Mouse (Mus musculus): ENCODE data around the gene Vamp1.
"Not testable (repeated sequence)": the region's sequence is repeated elsewhere in the genome, so short reads cannot be mapped to it uniquely, and the experiment has no call there.

The Vamp1 gene

DNA sequence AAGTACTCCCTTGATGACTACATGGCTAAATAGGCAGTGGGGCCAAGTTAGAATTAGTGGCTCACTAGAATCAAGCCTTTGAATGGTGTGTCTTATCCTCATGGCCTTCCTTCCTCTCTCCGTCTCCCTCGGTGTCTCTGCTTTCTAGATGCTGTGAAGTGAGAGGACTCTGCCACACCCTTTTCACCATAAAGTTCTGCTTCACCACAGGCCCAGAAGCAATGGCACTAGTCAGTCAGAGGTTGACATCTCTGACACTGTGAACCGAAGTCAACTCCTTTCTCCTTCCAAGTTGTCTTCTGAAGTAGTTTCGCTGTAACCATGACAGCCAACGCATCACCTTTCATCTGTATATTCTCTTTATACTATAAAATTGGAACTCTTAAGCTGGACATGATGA, 24.2 kb downstream of the Vamp1 start:
- ATAC-seq (ENCODE audit: insufficient number of reproducible peaks, low FRiP score, low TSS enrichment) = no peak

DNA sequence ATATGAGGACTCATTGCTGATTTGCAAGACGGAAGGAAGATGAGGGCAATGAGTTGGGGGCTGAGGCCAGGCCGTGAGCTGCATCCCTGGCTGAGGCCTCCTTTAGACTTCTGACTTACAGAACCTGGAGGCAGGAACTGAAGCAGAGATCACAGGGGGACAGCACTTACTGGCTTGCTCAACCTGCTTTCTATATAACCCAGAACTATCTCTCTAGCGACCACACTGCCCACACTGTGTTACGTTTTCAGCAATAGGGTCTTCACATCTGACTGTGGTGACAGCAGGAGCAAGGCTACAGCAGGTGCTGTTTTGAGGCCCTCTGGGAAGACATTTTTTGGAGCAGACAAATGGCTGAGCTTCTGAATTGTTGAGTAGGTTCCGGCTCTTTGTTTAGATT, 25.3 kb downstream of the Vamp1 start:
- ATAC-seq (ENCODE audit: insufficient number of reproducible peaks, low FRiP score, low TSS enrichment) = no peak

DNA sequence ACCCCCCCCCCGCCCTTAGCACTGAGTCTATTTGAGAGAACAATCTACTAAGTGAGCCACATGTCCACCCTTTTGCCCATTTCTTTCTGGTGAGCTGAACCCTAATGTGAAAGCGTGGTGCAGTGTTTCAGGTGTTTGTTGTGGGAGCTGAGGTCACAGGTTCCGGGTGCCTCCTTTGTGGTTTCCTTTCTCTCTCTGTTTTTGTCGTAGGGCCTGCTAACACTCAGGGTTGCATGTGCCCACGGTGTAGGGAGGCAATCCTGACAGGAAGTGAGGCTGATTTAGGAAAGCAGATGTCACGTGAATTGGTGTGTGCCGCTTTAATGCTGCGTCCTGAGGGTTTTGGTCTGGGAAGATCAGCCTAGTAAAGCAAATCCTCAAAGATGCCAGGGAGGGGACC, 26.2 kb downstream of the Vamp1 start:
- no peak for ATAC-seq (ENCODE audit: insufficient number of reproducible peaks, low FRiP score, low TSS enrichment)

DNA sequence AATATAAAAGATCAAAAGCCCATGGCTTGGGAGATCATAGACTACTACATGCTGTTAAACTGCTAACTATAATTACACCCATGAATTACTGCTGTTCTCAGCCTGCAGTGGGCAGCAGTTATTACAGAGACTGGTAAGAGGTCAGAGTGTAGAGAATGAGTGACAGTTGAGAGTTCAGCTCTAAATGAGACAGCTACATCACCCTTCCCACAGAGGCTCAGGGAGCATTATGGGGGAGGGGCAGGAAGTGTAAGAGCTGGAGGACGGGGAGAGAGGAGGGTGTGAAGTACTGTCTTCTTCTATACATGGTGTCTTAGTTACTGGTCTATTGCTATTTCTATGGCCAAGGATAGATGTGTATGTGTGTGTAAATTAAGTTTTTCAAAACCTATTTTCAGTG, 29.2 kb downstream of the Vamp1 start:
- ATAC-seq (ENCODE audit: insufficient number of reproducible peaks, low FRiP score, low TSS enrichment) = no peak

GRCm38 (mm10) chr6:125252285-125252684, 36.9 kb downstream of the Vamp1 start:
- no peak for ATAC-seq (ENCODE audit: insufficient number of reproducible peaks, low FRiP score, low TSS enrichment)

- no peak for ATAC-seq (ENCODE audit: insufficient number of reproducible peaks, low FRiP score, low TSS enrichment)
Observed at GRCm38 (mm10) chr6:125252711-125253110, 37.4 kb downstream of the Vamp1 start.

DNA sequence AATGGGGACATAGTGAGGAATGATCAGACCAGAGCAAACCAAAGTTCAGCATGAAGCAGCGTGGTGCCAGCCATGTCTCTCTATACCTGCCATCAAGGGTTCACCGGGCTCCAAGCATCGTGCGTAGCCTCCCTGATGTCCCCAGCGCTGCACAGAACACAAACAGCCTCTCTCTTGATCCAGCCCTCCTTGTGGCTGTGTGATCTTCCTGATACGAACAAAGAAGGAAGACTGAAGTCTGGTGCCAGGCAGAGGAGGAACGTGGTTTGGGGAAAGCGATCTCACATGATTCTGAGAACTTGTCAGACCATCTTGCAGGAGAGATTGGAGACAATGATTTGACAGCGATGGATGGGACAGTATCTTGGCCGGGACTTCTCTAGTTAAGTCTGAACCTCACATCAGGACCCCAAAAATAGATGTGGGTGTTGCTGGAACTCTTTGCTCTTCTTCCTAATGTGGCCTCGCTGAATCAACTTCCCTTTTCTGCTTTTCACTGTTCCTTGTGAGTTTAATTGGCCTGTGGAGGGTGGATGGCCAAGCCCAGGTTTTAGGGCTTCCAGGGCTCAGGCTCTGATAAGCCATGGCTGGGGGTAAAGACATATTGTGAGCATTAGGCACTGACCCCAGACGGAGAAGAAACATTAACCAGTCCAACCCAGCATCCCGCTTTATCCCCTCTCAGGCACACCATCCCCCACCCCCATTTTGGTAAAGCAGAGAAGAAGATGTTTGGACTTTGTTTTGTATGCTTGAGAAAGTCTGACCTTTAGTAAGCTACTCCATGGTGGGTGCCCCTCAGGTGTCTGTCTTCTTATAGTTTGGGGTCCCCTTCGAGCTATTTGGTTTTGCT, 38.7 kb downstream of the Vamp1 start:
- ATAC-seq (ENCODE audit: insufficient number of reproducible peaks, low FRiP score, low TSS enrichment) = no peak

DNA sequence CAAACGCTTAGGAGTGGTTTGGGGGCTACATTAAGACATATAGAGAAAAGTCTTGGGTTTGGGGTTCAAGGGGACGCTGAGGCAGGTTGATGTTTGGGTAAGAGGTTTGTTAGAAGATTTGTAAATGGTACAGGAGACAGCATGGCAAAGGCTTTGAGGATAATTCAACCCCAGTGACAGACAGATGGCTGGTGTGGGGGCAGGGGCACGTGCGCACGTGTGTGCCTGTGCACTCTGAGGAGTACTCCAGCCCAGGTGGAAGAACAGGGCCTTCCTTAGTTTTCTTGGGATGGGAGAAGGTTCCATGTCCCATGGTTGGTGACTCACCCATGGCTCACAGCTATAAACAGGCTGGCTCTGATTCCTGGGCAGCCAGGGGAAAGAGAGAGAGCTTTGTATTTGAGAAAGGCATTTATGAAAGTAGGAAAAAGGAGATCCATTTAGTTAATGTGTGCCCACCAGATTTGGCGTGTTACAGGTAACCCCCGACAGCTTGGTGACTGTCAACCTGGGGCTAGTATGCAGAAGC, 40.2 kb downstream of the Vamp1 start:
- no peak for ATAC-seq (ENCODE audit: insufficient number of reproducible peaks, low FRiP score, low TSS enrichment)

- no peak for ATAC-seq (ENCODE audit: insufficient number of reproducible peaks, low FRiP score, low TSS enrichment)
Observed at GRCm38 (mm10) chr6:125256222-125256966, 41.0 kb downstream of the Vamp1 start.

DNA sequence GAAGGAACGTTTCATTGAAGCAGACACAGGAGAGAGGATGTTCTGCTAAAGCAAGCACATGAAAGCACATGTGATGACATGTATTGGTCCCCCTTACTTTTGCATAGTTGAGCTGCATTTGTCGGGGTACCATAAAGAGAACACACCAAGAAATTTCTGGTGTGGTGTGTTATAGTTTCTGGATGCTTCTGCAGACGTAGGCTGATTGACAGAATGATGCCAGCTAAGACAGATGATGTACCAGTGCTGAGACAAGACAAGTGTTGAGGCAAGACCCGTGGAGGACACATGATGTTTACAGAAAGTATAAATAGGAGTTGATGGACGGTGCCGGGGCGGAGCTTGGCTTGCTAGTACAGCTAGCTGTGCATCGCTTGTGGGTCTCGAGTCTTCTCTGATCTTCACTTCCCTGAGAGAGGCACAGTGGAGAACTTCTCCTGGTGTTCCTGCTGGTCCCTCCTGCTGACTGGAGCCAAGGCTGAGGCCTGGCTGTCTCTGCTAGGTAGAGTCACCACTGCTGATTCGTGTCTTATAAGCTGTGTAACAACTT, 44.7 kb downstream of the Vamp1 start:
- ATAC-seq (ENCODE audit: insufficient number of reproducible peaks, low FRiP score, low TSS enrichment) = no peak

GRCm38 (mm10) chr6:125264219-125264618, 48.9 kb downstream of the Vamp1 start:
- ATAC-seq (ENCODE audit: insufficient number of reproducible peaks, low FRiP score, low TSS enrichment) = no peak

GRCm38 (mm10) chr6:125265239-125265638, 49.9 kb downstream of the Vamp1 start:
- no peak for ATAC-seq (ENCODE audit: insufficient number of reproducible peaks, low FRiP score, low TSS enrichment)

GRCm38 (mm10) chr6:125266091-125266490, 50.7 kb downstream of the Vamp1 start:
- ATAC-seq (ENCODE audit: insufficient number of reproducible peaks, low FRiP score, low TSS enrichment) = no peak

DNA sequence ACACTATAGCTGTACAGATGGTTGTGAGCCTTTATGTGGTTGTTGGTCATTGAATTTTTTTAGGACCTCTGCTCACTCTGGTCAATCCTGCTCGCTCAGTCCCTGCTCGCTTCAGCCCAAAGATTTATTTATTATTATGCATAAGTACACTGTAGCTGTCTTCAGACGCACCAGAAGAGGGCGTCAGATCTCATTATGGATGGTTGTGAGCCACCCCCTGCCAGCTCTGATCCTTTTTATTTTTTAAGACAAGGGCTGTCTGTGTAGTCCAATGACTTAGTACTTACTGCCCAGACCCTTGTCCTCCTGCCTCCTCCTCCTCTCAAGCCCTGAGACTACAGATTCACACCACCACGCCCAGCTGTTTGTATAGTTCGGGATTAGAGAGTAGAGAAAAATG, 51.2 kb downstream of the Vamp1 start:
- ATAC-seq (ENCODE audit: insufficient number of reproducible peaks, low FRiP score, low TSS enrichment) = not testable (repeated sequence)

- no peak for ATAC-seq (ENCODE audit: insufficient number of reproducible peaks, low FRiP score, low TSS enrichment)
Observed at GRCm38 (mm10) chr6:125267469-125267868, 52.1 kb downstream of the Vamp1 start.

GRCm38 (mm10) chr6:125268799-125269198, 53.4 kb downstream of the Vamp1 start:
- no peak for ATAC-seq (ENCODE audit: insufficient number of reproducible peaks, low FRiP score, low TSS enrichment)

DNA sequence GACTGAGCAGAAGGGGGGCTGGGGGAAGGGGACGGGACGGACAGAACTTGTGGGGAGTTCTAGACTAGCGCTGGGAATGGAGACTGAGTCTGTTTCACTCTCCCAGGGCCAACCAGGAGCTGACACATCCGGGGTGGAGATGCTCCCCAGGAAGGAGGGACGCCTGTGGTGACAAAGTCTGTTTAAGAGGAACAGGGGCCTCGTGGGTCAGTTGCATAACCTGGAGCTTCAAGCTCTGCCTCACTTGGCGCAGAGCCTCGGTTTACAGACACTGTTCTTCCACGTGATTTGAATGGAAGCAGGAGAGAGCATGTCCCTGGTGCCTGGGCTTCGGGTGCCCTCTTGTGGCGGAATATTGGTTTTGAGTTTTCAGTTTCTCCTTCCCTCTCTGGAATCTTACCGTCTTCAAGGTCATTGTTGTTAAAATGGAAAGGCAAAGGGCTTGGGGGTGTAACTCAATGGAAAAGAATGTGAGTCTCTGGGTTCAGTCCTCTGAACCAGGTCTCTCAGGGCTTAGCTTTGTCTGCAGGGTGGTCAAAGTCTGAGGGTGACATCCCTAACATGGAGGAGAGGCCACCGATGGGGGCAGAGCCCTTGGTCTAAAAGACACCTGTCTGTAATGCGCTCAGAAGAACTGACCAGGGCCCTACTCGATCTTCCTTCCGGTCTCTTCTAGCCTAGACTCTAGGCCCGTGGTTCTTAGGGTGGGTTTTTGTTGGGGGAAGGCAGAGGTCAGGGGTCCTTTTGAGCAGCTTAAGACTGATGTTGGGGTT, 56.3 kb downstream of the Vamp1 start:
- peak; percentile 97 for ATAC-seq (ENCODE audit: insufficient number of reproducible peaks, low FRiP score, low TSS enrichment)

GRCm38 (mm10) chr6:125272228-125272785, 57.0 kb downstream of the Vamp1 start:
- no peak for ATAC-seq (ENCODE audit: insufficient number of reproducible peaks, low FRiP score, low TSS enrichment)

DNA sequence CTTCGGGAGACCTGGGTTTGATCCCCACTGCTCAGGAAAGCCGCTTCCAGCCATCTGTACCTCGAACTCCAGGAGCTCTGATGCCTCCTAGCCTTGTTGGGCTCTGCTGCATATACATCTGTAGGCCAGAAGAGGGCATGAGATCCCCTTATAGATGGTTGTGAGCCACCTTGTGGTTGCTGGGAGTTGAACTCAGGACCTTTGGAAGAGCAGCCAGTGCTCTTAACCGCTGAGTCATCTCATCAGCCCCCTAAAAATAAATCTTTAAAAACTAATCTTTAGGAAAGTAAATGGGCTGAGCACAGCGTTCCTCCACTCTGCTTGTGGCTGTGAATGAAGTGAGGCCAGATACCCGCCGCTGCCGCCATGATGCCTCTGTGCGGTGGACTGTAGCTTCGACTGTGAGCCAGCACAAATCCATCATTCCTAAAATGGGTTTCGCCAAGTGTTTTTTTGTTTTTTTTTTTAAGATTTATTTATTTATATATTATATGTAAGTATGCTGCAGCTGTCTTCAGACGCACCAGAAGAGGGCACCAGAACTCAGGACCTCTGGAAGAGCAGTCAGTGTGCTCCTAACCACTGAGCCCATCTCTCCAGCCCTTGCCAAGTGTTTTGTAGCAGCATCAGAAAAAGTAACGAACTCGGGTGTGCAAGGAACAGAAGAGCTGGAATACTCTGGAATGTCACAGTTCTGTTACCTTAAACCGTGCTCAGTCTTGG, 59.7 kb downstream of the Vamp1 start:
- no peak for ATAC-seq (ENCODE audit: insufficient number of reproducible peaks, low FRiP score, low TSS enrichment)
